Mouse (Mus musculus) lung, postnatal 0 days (tissue): Measurements from ENCODE around the gene Rimbp2.

ENCODE experiments used
- CTCF ChIP-seq: IDR thresholded peaks from 2 replicates; pipeline ENCODE4 v1.5.1; 2016; ENCODE audit warnings: antibody characterized with exemption, mild to moderate bottlenecking
- EP300 ChIP-seq: IDR thresholded peaks from 2 replicates; pipeline ENCODE4 v1.6.1; 2016; ENCODE audit warnings: antibody characterized with exemption, mild to moderate bottlenecking, control low read depth

- TF ChIP-seq CTCF (no peak), EP300 (no peak)
Observed at GRCm38 (mm10) chr5:128894921-128895320, 58.4 kb downstream of the Rimbp2 start.
